Mouse (Mus musculus) C2C12 (cell line): ENCODE results near the gene Cdc42se2.

Source experiments
- CEBPB ChIP-seq: IDR thresholded peaks from one replicate; pipeline ENCODE4 v1.6.1; 2011; ENCODE audit warnings: low read depth, mild to moderate bottlenecking, control low read depth, moderate library complexity
- CTCF ChIP-seq: IDR thresholded peaks from one replicate; pipeline ENCODE4 v1.5.1; 2011; ENCODE audit not compliant: control insufficient read depth, insufficient read depth, insufficient read length
- MAX ChIP-seq: IDR thresholded peaks from one replicate; pipeline ENCODE4 v1.6.1; 2011; ENCODE audit warnings: mild to moderate bottlenecking, control low read depth
- MYOD1 ChIP-seq: IDR thresholded peaks from one replicate; pipeline ENCODE4 v1.6.1; 2011; ENCODE audit warnings: low read depth; ENCODE audit not compliant: control insufficient read depth, insufficient read length
- MYOG ChIP-seq: IDR thresholded peaks from one replicate; pipeline ENCODE4 v1.6.1; 2011; ENCODE audit not compliant: control insufficient read depth, insufficient read length; ENCODE audit errors: extremely low read depth
- USF1 ChIP-seq: IDR thresholded peaks from one replicate; pipeline ENCODE4 v1.6.1; 2011; ENCODE audit warnings: low read depth, mild to moderate bottlenecking, control low read depth, moderate library complexity

DNA sequence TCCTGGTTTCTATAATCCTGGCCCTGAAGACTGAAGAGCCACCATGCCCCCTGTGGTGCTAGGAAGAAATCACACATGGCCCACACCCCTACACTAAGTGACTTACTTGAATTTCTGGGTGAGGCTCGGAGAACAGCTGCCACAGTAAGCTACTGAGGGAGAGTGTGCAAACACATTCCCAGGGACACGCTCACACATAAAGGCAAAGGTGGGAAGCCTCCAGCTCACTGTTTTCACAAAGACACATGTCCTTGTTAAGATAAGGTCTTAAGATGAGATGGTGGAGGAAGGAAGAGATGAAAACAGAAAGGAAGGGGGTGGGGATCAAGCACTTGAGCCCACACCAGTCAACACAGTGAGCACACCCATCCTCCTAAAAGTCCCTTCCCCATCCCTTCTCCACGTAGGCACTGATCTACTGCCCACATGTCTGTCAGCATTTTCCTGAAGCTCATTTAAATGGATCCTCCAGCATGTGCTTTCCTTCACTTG is 60.9 kb downstream of the Cdc42se2 start:
- TF ChIP-seq CTCF: no peak
- no peak for TF ChIP-seq USF1
- no peak for TF ChIP-seq MYOG
- TF ChIP-seq MAX: no peak
- TF ChIP-seq CEBPB: no peak
- TF ChIP-seq MYOD1: no peak
